Mouse (Mus musculus) cortical plate, adult 2 months (tissue): ENCODE results near the gene Ranbp17. TPM values are rescaled to one million over a fixed set of nuclear protein-coding genes. Genes with fewer than 3 reads are reported as not detected.

Experiments used
- H3K27ac ChIP-seq: fragments of 200-500 bp; 2 replicates; pipeline ENCODE4 v1.5.1; 2012; ENCODE audit warnings: low read length, control low read depth, inconsistent platforms; ENCODE audit not compliant: insufficient read depth
- H3K4me1 ChIP-seq: fragments of 200-500 bp; 2 replicates; pipeline ENCODE4 v1.6.1; 2011; ENCODE audit warnings: low read length; ENCODE audit not compliant: control insufficient read depth, insufficient read depth
- H3K4me3 ChIP-seq: fragments of 200-500 bp; 2 replicates; pipeline ENCODE4 v1.5.1; 2011; ENCODE audit warnings: mild to moderate bottlenecking, low read length, control low read depth; ENCODE audit not compliant: insufficient read depth
- CTCF ChIP-seq: fragments of 200-500 bp; IDR thresholded peaks from 2 replicates; pipeline ENCODE4 v1.5.1; 2011; ENCODE audit warnings: mild to moderate bottlenecking, control low read depth, low read length; ENCODE audit not compliant: insufficient read depth; ENCODE audit errors: extremely low read depth
- POLR2A ChIP-seq: fragments of 200-500 bp; IDR thresholded peaks from 2 replicates; pipeline ENCODE4 v1.6.1; 2011; ENCODE audit warnings: mild to moderate bottlenecking, low read length, control low read depth; ENCODE audit not compliant: insufficient read depth; ENCODE audit errors: extremely low read depth
- polyA plus RNA-seq: library from polyadenylated mRNA; depleted of rRNA; stranded (reverse); fragments of >200 nt; gene quantifications from 2 replicates; pipeline ENCODE4 v1.2.3, GENCODE M21; 2012

Gene Ranbp17
- polyA plus RNA-seq, 1 experiment = 3.4 TPM

DNA sequence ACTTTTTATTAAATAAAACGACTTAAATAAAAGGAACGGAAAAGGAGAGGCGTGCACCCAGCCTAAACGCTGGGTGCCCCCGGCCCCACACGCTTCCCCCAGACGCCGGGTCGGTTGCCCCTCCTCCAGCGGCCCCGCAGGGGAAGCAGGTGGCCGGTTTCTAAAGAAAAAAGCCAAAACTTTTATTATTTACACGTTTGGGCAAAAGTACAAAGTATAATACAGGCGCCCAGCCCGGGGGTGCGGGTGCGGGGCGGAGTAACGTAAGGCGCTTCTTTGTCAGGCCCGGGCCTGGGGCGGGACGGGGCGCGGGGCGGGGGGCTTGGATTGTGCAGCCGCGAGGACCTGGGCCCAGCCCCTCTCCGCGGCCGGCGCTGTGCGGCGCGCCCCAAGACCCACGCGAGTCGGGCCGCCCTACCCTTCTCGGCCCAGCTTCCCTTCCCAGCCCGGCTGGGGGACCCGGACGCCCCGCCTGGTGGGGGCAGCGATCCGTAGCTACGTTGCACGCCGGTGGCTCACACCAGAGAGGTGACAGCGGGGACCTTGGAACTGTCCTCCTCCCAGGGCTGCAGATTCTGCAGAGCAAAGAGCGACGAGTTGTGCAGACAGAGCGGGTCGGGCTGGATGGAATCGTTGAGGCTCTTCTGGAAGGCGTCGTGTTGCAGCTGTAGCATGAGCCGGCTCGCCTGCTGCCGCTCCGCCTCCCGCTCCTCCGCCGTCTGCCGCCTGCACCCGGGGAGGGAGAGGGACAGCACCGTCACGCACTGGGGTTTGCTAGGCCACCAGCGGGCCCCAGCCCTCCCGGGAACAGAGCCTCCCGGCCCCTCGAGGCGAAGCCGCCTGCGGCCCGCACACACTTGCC is 312.6 kb downstream of the Ranbp17 start:
- Histone ChIP-seq H3K27ac (no peak overlapping the region), H3K4me1 (no peaks in the 10 kb centered on the region), H3K4me3 (no peak overlapping the region)
- TF ChIP-seq CTCF (no peak), POLR2A (no peak)

DNA sequence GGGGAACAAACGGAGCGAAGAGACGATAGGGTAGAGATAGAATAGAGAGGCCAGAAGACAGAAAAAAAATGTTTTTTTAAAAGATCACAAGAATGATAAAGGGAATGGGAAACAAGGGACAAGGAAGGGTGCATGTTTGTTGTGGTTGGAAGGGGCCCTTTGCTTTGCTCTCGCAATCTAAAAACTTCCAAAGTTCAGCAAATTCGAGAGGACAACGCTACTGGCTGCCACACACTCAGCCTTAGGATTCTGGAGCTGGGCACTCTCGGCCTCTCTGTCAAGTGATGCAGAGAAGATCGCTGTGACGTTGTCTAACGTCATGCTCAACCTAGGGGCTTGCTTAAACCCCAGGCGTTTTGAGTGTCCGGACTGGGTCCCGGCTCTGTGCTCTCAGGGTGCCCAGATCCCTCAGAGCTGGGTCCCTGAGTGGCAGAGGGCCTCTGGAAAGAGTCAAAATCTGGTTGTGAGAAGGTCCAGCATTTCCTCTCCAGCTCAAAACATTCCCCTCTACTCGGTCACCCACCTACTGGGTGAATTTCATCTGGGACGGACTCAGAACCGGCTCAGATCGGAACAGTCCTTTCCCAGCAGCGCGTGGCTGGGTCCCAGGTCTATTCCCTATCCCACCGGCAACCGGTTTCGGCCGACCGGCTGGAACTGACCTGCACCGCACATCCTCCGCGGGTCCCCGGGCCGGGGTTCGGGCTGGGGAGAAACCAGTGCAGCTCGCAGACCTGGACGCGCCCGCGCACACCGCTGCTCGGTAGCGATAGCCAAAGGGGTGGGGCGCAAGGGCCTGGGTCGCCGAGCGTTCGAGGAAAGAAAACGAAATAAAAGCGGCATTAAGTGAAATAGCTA is 313.4 kb downstream of the Ranbp17 start:
- H3K27ac ChIP-seq = no peak overlapping the region
- H3K4me1 ChIP-seq = no peaks in the 10 kb centered on the region
- H3K4me3 ChIP-seq = no peak overlapping the region
- no peak for TF ChIP-seq POLR2A
- TF ChIP-seq CTCF = no peak

DNA sequence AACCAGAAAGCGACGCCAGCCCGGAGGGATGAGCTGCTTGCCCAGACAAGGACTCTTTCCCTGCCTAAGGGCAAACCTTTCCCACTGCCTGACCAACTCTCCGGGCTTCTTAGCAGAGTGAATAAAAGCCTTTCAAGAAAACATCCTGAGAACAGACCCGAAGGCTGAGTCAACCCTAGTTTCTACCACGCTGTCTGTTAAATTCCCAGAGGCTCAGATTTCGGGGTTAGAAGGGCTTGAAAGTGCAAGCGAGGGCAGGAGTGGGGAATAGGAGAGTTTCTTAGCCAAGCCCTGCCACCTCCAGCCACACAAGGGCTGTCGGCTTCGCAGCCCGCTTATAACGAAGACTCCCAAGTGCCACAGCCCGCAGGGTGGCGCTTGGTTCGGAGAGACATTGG is 314.4 kb downstream of the Ranbp17 start:
- no peaks in the 10 kb centered on the region for H3K4me1 ChIP-seq
- TF ChIP-seq POLR2A (no peak), CTCF (no peak)
- H3K27ac ChIP-seq = no peak overlapping the region
- no peak overlapping the region for H3K4me3 ChIP-seq

DNA sequence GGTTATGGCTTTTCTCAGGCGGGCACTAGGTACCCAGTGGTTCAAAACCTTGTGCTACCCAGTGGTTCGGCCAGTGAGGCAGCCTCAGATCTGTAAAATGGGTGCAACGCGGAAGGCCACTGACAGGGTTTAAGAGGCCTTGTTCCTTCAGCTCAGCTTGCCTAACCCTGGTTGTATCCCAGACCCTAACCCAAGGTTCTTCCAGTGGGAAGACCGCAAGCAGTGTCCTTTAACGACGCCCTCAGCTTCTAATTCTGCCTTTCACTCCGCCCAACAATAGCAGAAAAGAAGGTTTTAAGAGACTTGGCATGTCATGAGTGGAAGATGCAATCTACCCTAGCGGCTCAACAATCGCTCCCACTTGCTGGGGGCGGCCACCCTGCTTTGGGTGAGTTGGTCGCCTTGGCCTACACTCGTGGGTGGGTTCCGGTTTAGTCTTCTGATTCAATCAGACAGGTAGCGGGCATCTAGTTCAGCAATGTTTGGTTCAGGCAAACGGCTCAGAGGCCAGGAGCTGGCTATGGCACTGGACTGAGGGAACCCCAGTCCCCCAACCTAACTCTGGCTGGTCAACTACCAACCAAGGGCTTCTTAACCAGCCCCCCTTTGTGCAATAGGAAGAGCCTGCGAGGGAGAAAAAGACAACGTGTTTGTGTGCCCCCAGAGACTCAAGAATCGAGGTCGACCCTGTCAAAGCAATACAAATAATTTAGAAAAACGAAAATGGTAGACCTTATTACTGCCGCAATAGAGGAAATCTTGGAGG is 315.0 kb downstream of the Ranbp17 start:
- Histone ChIP-seq H3K4me1 (no peaks in the 10 kb centered on the region), H3K4me3 (no peak overlapping the region), H3K27ac (no peak overlapping the region)
- no peak for TF ChIP-seq CTCF
- no peak for TF ChIP-seq POLR2A

DNA sequence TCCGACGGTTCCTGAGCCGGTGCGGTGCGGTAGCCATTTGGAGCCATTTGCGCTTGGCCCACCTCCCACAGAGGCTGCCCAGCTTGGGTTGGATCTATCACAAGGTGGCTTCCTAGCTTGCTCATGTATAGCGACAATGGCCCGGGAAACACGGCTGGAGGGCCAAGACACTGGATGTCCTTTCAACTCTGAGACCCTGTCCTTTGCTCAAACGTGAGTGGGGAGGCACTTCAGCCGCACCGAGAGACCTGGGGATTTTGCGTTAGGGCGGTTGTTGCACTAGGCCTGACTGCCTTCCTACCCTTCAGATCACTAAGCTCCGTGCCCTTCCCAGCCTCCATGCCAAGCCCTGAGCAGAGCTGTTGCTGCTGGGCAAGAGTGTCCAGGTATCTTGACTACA is 315.9 kb downstream of the Ranbp17 start:
- Histone ChIP-seq H3K4me1 (no peaks in the 10 kb centered on the region), H3K27ac (no peak overlapping the region), H3K4me3 (no peak overlapping the region)
- TF ChIP-seq CTCF = no peak

DNA sequence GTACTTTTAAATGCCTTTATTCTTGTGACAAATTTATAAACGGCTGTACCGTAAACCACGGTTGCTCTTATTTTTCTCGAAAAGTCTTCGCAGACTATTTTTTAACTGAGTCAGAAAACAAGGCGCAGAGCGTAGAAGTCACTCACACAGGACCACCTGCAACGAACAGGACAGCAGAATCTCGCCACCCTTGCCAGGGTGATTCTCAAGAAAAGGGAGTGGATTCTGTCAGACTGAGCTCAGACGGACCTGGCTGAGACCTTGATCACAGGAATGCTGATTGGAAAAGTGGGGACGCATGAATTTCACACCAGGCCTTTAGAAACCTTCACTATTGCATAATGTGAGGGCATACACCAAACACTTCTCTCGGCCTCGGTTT is 316.4 kb downstream of the Ranbp17 start:
- no peaks in the 10 kb centered on the region for H3K4me1 ChIP-seq
- TF ChIP-seq CTCF = no peak
- no peak for TF ChIP-seq POLR2A
- H3K4me3 ChIP-seq = no peak overlapping the region
- H3K27ac ChIP-seq = no peak overlapping the region

DNA sequence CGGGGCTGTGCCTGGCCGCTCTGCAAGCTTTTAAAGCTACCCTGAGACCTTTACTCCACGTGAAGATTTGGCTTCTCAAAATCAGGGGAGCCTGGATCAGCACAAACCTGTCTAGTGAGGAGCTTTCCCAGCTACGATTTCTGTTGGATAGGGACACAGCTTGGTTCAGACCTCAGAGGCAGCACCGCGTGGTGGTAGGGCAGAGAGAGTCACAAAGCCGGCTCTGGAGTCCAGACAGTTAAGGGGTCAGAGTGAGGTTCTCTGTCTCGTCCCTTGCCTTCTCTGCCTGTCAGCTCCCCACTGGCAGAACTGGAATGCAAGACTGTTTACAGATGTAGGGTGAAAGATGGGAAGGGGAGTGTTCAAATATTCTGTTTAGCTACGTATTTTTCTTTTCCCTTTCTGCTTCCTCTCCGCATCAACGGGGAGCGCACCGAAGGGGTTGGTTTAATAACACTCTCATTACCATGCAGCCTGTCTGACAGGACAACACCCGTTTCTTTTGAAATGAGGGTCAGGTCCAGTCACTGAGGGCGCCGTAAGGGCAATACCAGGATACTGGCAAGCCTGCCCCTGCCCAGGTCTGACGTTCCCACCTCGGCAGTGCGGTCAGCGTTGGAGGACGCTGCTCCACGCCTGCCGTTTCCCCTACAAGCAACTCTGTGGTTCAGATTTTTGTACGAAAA is 317.0 kb downstream of the Ranbp17 start:
- H3K4me1 ChIP-seq = no peaks in the 10 kb centered on the region
- TF ChIP-seq POLR2A = no peak
- TF ChIP-seq CTCF = no peak
- H3K27ac ChIP-seq = no peak overlapping the region
- H3K4me3 ChIP-seq = no peak overlapping the region

DNA sequence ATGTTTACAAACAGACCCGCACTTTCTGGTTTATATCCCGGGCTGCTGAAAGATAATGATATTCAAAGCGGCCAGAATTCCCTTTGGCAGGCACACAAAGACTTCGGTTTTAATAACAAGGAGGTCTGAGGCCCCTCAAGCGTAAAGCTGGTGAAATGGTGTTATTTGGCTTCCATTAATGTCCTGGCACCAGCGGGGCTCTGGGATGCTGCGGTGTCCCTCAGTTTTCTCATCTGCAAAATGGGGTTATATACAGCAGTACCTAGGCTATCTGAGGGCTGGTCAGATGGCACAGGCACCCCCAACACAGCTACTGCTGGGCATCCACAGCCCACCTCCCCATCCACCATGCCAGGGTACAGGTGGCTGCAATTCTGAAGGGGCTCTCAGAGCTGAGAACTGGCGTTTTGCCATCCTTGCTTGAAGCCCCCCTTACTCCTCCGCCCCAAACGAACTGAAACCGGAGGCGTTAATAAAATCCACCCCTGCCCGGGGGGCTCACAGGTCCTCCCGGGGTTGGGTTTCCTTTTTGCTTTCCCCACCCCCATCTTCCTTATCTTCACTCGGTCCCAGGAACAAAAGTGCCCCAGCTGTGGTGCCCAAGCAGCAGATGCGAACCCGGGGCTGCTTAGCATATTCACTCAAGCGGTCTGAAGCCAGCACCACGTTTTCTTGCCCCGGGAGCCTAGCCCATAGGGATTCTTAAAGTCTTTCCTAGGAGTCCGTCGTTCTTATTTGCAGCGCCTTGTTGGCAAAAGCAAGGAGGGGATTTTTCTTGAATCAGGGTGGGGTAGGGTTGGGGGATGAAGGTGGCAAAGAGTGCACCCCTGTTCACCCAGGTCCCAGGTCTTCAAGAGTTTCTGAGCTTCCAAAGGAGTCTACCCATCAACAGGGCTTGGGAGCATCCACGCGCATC is 317.8 kb downstream of the Ranbp17 start:
- no peaks in the 10 kb centered on the region for H3K4me1 ChIP-seq
- H3K27ac ChIP-seq = no peak overlapping the region
- H3K4me3 ChIP-seq = no peak overlapping the region
- TF ChIP-seq POLR2A = no peak
- TF ChIP-seq CTCF = no peak

DNA sequence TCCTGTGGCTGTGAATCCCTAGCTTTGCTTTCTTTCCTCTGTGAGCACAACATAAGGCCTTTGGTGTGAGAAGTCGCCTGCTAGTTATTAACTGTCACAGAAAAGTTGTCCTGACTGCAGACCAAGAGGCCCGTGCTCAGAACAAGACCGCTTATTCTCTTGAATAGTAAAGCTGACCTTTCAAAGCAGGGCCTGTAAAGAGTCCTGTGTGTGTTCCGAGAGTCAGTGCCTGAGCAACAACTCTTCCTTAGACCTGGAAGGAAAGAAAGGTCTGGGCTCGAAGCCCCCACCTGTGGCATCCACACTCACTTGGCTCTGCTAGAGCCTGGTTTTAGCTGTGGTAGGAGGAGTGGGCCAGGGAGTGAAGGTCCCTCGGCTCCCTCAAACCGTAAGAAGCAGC is 318.5 kb downstream of the Ranbp17 start:
- Histone ChIP-seq H3K4me1 (no peaks in the 10 kb centered on the region), H3K27ac (no peak overlapping the region), H3K4me3 (no peak overlapping the region)
- TF ChIP-seq POLR2A = no peak
- no peak for TF ChIP-seq CTCF
